Mouse (Mus musculus) intestine, postnatal 0 days (tissue): Measurements from ENCODE around the gene Ckap2l. TPM values are rescaled to one million over a fixed set of nuclear protein-coding genes. Genes with fewer than 3 reads are reported as not detected.

Experiments
- ATAC-seq: fragments of 200-750 bp; cut with Nextera tagmentation; 2 replicates; pipeline ENCODE4 v1.8.0; 2017; ENCODE audit warnings: mild to moderate bottlenecking, moderate TSS enrichment, moderate library complexity
- H3K27ac ChIP-seq: fragments of 300-500 bp; sonication (generic); 2 replicates; pipeline ENCODE4 v1.5.1; 2014; ENCODE audit warnings: mild to moderate bottlenecking, low read depth, low read length, moderate library complexity
- H3K27me3 ChIP-seq: fragments of 300-500 bp; sonication (generic); replicated peaks from 2 replicates; pipeline ENCODE4 v1.6.1; 2014; ENCODE audit warnings: low read length, mixed read lengths; ENCODE audit not compliant: control insufficient read depth, insufficient read depth
- H3K36me3 ChIP-seq: fragments of 300-500 bp; sonication (generic); 2 replicates; pipeline ENCODE4 v1.6.1; 2014; ENCODE audit warnings: mild to moderate bottlenecking, moderate library complexity; ENCODE audit not compliant: control insufficient read depth, insufficient read depth
- H3K4me1 ChIP-seq: fragments of 300-500 bp; sonication (generic); replicated peaks from 2 replicates; pipeline ENCODE4 v1.6.1; 2014; ENCODE audit warnings: antibody characterized with exemption, low read length, mixed read lengths; ENCODE audit not compliant: control insufficient read depth, insufficient read depth
- H3K4me2 ChIP-seq: fragments of 300-500 bp; sonication (generic); replicated peaks from 2 replicates; pipeline ENCODE4 v1.6.1; 2014; ENCODE audit warnings: low read depth, mild to moderate bottlenecking, moderate library complexity
- H3K4me3 ChIP-seq: fragments of 300-500 bp; sonication (generic); 2 replicates; pipeline ENCODE4 v1.5.1; 2014; ENCODE audit warnings: low read depth, low read length
- H3K9ac ChIP-seq: fragments of 300-500 bp; sonication (generic); 2 replicates; pipeline ENCODE4 v1.6.1; 2014; ENCODE audit warnings: mild to moderate bottlenecking, low read depth, low read length
- H3K9me3 ChIP-seq: fragments of 300-500 bp; sonication (generic); 2 replicates; pipeline ENCODE4 v1.6.1; 2016; ENCODE audit warnings: mixed run types; ENCODE audit not compliant: control insufficient read depth
- CTCF ChIP-seq: sonication (generic); IDR thresholded peaks from 2 replicates; pipeline ENCODE4 v1.5.1; 2016; ENCODE audit warnings: low read depth, mild to moderate bottlenecking, control low read depth, antibody characterized with exemption, moderate library complexity
- WGBS: fragments of 180-500 bp; shearing (Covaris S2); extraction: QIAGEN DNeasy Blood & Tissue Kit; methylation state at CpG from one replicate; pipeline ENCODE4 v1.1.7; 2014; 5-methylcytosine and 5-hydroxymethylcytosine counted together
- polyA plus RNA-seq: library from polyadenylated mRNA; unstranded; fragments of >200 nt; fragmentation: Nextera tagmentation; extraction: Ambion mirVana; gene quantifications from 2 replicates; pipeline ENCODE4 v1.2.1, GENCODE M21; 2015

The Ckap2l gene
- polyA plus RNA-seq, 1 experiment from 2014 or later = 11.0 TPM

- no peaks in the 10 kb centered on the region for H3K9me3 ChIP-seq
- WGBS = 76% methylated on average over 20 of the region's 20 CpGs
- H3K9ac ChIP-seq = no peak overlapping the region
- no peaks in the 10 kb centered on the region for H3K36me3 ChIP-seq
- no peak for ATAC-seq
- no peaks in the 10 kb centered on the region for H3K27me3 ChIP-seq
- H3K27ac ChIP-seq = no peak overlapping the region
- no peak overlapping the region; the same call in 1 of the 2 replicates for H3K4me2 ChIP-seq
- peaks cover 13% of the 10 kb centered on the region for H3K4me1 ChIP-seq
- H3K4me3 ChIP-seq = no peak overlapping the region
- peak; percentile 21 for TF ChIP-seq CTCF
Measured at GRCm38 (mm10) chr2:129244446-129245120, 52.4 kb downstream of the Ckap2l start.

GRCm38 (mm10) chr2:129243786-129244185, 53.2 kb downstream of the Ckap2l start:
- no peak for TF ChIP-seq CTCF
- WGBS = 55% methylated on average over 9 of the region's 9 CpGs
- no peaks in the 10 kb centered on the region for H3K9me3 ChIP-seq
- no peak overlapping the region for H3K4me2 ChIP-seq
- H3K27ac ChIP-seq = no peak overlapping the region
- no peak for ATAC-seq
- H3K4me1 ChIP-seq = peaks cover 13% of the 10 kb centered on the region
- H3K36me3 ChIP-seq = no peaks in the 10 kb centered on the region
- H3K27me3 ChIP-seq = no peaks in the 10 kb centered on the region
- H3K4me3 ChIP-seq = no peak overlapping the region
- no peak overlapping the region for H3K9ac ChIP-seq

DNA sequence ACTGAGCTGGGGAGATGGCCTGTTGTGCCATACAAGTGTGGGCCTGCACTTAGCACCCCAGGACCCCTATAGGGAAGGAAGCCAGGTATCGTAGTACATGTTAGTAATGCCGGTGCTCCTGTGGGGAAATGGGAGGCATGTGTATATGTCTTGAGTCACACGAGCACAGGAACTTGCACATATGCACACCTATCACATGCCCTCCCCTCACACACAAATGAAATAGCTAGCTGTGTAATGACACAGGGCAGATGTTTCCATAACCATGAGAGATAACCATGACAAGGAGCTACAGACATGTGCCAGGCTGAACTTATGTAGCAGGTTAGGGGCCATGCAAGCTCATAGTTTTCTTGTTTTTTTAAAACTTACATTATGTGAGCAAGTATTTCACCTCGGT, 54.0 kb downstream of the Ckap2l start:
- Histone ChIP-seq H3K4me1 (peaks cover 13% of the 10 kb centered on the region), H3K9ac (no peak overlapping the region), H3K36me3 (no peaks in the 10 kb centered on the region), H3K4me2 (no peak overlapping the region), H3K4me3 (no peak overlapping the region), H3K27ac (no peak overlapping the region), H3K27me3 (no peaks in the 10 kb centered on the region), H3K9me3 (no peaks in the 10 kb centered on the region)
- 88% methylated on average over 4 of the region's 4 CpGs for WGBS
- TF ChIP-seq CTCF = no peak
- no peak for ATAC-seq

- Histone ChIP-seq H3K27ac (no peak overlapping the region), H3K9me3 (no peaks in the 10 kb centered on the region), H3K9ac (no peak overlapping the region), H3K4me2 (no peak overlapping the region), H3K27me3 (no peaks in the 10 kb centered on the region), H3K4me1 (peaks cover 12% of the 10 kb centered on the region), H3K36me3 (no peaks in the 10 kb centered on the region), H3K4me3 (no peak overlapping the region)
- ATAC-seq = no peak
- TF ChIP-seq CTCF = no peak
- WGBS = 61% methylated on average over 7 of the region's 7 CpGs
Measured at GRCm38 (mm10) chr2:129241845-129242833, 54.9 kb downstream of the Ckap2l start.

GRCm38 (mm10) chr2:129240726-129241432, 56.1 kb downstream of the Ckap2l start:
- no peak for ATAC-seq
- no peak overlapping the region for H3K4me3 ChIP-seq
- H3K4me2 ChIP-seq = no peak overlapping the region
- TF ChIP-seq CTCF = no peak
- H3K36me3 ChIP-seq = no peaks in the 10 kb centered on the region
- H3K9me3 ChIP-seq = no peaks in the 10 kb centered on the region
- H3K9ac ChIP-seq = no peak overlapping the region
- WGBS = 64% methylated on average over 9 of the region's 9 CpGs
- no peaks in the 10 kb centered on the region for H3K27me3 ChIP-seq
- no peak overlapping the region for H3K27ac ChIP-seq
- H3K4me1 ChIP-seq = peaks cover 5% of the 10 kb centered on the region; the same call in 1 of the 2 replicates

DNA sequence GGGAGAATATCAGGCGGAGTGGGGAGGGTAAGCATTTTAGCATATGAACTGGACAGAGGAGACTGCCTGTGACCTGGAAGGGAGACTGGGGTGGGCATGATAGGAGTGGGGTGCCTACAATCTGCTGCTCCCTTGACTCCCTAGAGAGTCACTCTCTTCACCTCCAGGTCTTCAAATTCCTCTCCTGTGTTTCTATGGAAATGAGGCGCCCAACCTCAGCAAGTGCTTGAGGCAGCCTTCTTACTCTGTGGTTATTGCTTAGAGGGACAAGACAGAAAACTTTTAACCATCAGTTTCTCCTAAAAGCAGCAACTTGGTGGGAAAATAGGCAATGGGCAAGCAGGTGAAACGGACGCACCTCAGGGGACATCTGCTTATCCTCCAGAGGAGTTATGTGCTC, 60.5 kb downstream of the Ckap2l start:
- Histone ChIP-seq H3K9me3 (no peaks in the 10 kb centered on the region), H3K27ac (no peak overlapping the region), H3K27me3 (no peaks in the 10 kb centered on the region), H3K4me2 (no peak overlapping the region), H3K36me3 (no peaks in the 10 kb centered on the region), H3K9ac (no peak overlapping the region), H3K4me1 (0 out of 2 replicates have a peak, but pooled peaks cover 11% of the 10 kb centered on the region), H3K4me3 (no peak overlapping the region)
- no peak for ATAC-seq
- WGBS = 90% methylated on average over 4 of the region's 4 CpGs
- no peak for TF ChIP-seq CTCF
